Mouse (Mus musculus) ES-Bruce4 (cell line): ENCODE measurements around the gene Plod1.

Experiments used
- CTCF ChIP-seq: IDR thresholded peaks from one replicate; pipeline ENCODE4 v1.8.1; 2011; ENCODE audit warnings: low read depth, low read length
- EP300 ChIP-seq: IDR thresholded peaks from 2 replicates; pipeline ENCODE4 v1.6.1; 2011; ENCODE audit warnings: low read depth, low read length; ENCODE audit not compliant: insufficient read depth
- POLR2A ChIP-seq: IDR thresholded peaks from one replicate; pipeline ENCODE4 v1.8.1; 2011; ENCODE audit warnings: low read length; ENCODE audit not compliant: insufficient read depth

GRCm38 (mm10) chr4:147867563-147868449 lies 68.8 kb downstream of the Plod1 start:
- no peak for TF ChIP-seq EP300
- no peak for TF ChIP-seq CTCF
- TF ChIP-seq POLR2A: peak; percentile 44
